Mouse (Mus musculus) small intestine, adult 2 months (tissue): ENCODE data around the gene Vash1.

Experiments used
- CTCF ChIP-seq: fragments of 200-500 bp; IDR thresholded peaks from 2 replicates; pipeline ENCODE4 v1.5.1; 2012; ENCODE audit warnings: low read depth, mild to moderate bottlenecking, control low read depth, inconsistent platforms, low read length, moderate library complexity, mixed read lengths; ENCODE audit not compliant: insufficient replicate concordance, insufficient read length; ENCODE audit errors: extremely low read depth
- POLR2A ChIP-seq: fragments of 200-500 bp; IDR thresholded peaks from 2 replicates; pipeline ENCODE4 v1.6.1; 2012; ENCODE audit warnings: low read depth, mild to moderate bottlenecking, control low read depth, inconsistent platforms, low read length, moderate library complexity

DNA sequence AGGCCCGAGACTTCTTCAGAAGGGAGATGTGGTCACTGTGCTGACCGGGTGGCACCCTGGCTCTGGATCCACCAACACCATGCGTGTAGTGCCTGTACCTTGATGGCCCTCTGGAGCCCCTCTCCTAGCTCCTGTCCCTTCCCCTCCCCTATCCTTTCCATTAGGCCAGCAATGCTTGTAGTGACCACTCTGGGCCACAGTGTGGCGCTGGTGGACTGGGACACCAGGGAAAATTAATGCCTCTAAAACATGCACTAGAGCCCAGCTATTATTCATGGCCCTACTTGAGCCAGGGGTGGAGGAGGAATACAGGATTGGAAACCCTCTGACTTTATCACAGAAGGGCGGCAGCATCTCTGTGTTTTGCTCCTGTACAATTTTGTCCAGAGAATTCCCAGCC is 36.9 kb downstream of the Vash1 start:
- TF ChIP-seq POLR2A (no peak), CTCF (peak; percentile 48; the same call in 1 of the 2 replicates)
